Mouse (Mus musculus): ENCODE results near the gene Sec31a.

DNA sequence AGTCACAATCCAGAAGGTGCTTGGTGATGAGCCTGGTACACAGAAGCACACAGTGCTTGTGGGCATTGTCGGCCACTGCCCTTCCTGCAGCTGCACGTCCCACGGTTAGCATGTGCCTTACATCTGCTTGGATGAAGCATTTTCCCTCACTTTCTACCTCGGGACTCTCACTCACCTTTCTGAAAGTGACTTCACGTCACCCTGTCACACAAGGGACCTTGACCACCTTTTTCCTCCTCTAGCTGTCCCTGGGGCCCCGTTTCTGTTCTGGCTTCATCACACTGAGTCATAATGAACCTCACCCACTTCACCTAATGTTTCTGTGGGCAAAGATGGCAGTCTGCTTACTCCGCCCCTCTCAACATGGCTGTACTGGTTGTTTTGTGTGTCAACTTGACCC lies 75.0 kb downstream of the Sec31a start:
- TF ChIP-seq GATA1 (IDR thresholded peaks at IDR 0.05; ENCODE audit: borderline replicate concordance, low read length): no peak
- no peak for TF ChIP-seq FLI1 (IDR thresholded peaks at IDR 0.05; ENCODE audit: low read length)
